Mouse (Mus musculus) embryonic facial prominence, embryonic 13.5 days (tissue): ENCODE measurements around the gene Spi1. TPM values are rescaled to one million over a fixed set of nuclear protein-coding genes. Genes with fewer than 3 reads are reported as not detected.
"Not testable (repeated sequence)": the region's sequence is repeated elsewhere in the genome, so short reads cannot be mapped to it uniquely, and the experiment has no call there.

Experiments
- ATAC-seq: fragments of 200-750 bp; cut with Nextera tagmentation; 2 replicates; pipeline ENCODE4 v1.8.0; 2017; ENCODE audit warnings: low read depth; ENCODE audit not compliant: insufficient number of reproducible peaks, insufficient read depth, low FRiP score, low TSS enrichment
- H3K27ac ChIP-seq: fragments of 300-500 bp; sonication (generic); 2 replicates; pipeline ENCODE4 v1.5.1; 2015; ENCODE audit warnings: moderate library complexity, mild to moderate bottlenecking, inconsistent platforms
- H3K27me3 ChIP-seq: fragments of 300-500 bp; sonication (generic); 2 replicates; pipeline ENCODE4 v1.6.1; 2015; ENCODE audit warnings: mild to moderate bottlenecking, inconsistent platforms
- H3K36me3 ChIP-seq: fragments of 300-500 bp; sonication (generic); 2 replicates; pipeline ENCODE4 v1.6.1; 2015; ENCODE audit warnings: mild to moderate bottlenecking, inconsistent platforms
- H3K4me1 ChIP-seq: fragments of 300-500 bp; sonication (generic); 2 replicates; pipeline ENCODE4 v1.6.1; 2015; ENCODE audit warnings: inconsistent platforms
- H3K4me2 ChIP-seq: fragments of 300-500 bp; sonication (generic); 2 replicates; pipeline ENCODE4 v1.6.1; 2015; ENCODE audit warnings: moderate library complexity, mild to moderate bottlenecking, inconsistent platforms
- H3K4me3 ChIP-seq: fragments of 300-500 bp; sonication (generic); 2 replicates; pipeline ENCODE4 v1.5.1; 2015; ENCODE audit warnings: mild to moderate bottlenecking, inconsistent platforms
- H3K9ac ChIP-seq: fragments of 300-500 bp; sonication (generic); 2 replicates; pipeline ENCODE4 v1.6.1; 2015; ENCODE audit warnings: mild to moderate bottlenecking, inconsistent platforms
- H3K9me3 ChIP-seq: fragments of 300-500 bp; sonication (generic); 2 replicates; pipeline ENCODE4 v1.6.1; 2016; ENCODE audit warnings: inconsistent platforms
- WGBS: fragments of 180-500 bp; shearing (Covaris S2); methylation state at CpG from one replicate; pipeline ENCODE4 v1.1.7; 2015; ENCODE audit warnings: mixed read lengths; 5-methylcytosine and 5-hydroxymethylcytosine counted together
- polyA plus RNA-seq: library from polyadenylated mRNA; unstranded; fragments of >200 nt; fragmentation: Nextera tagmentation; extraction: Ambion mirVana; gene quantifications from 2 replicates; pipeline ENCODE4 v1.2.1, GENCODE M21; 2015

Spi1 gene
- polyA plus RNA-seq = 7.2 and 7.5 TPM in 2 replicates

DNA sequence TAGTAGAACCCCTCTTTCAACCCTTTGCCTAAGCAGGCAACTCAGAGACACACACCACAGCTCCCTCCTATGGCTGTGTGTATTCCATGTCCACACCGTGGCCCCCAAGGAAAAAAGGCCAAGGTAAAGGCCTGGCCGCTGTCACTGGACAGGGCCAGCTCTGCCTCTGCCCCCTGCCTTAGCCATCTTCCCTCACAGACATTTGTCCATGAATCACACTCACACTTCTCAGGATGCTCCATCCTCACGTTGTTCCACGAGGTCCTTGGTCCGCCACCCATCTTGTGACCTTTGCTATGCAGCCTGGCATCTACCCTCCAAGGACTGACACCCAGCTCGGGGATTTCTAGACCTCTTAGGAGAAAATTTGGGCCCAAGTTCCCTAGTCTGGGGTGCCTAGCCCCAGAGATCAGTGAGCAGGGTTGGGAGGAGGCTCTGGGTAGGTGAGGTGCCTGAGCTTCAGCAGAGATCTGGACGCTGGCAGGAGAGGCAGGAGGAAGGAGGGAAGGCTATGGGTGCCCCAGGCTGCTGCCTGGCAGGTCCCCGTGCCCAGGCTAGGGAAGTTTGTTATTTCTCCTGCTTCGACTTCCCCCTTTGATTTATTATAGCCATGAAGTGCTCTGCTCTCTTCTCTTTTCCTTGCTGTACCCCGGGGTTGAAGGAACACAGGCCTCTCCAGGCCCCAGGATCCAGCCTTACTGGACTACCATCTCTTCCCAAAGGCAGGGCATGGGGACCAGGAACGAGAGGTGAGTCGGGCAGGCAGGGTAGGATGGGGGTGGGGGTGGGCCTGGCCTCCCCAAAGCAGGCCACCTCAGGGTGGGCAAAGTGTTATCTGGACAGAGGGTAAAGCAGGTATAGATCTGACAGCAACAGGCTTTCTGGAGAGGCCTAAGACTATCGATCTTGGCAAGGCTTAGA, at the start of gene Spi1:
Gene Spi1 (plus strand): TSS at position 616 of the 921 bp plus-strand sequence.
- H3K4me3 ChIP-seq = no peak within 1 kb of the TSS
- no peak within 1 kb of the TSS for H3K4me2 ChIP-seq
- no peaks in the 10 kb centered on the region for H3K27me3 ChIP-seq
- no peak within 1 kb of the TSS for H3K9ac ChIP-seq
- peaks cover 11% of the 10 kb centered on the region for H3K4me1 ChIP-seq
- no peak for ATAC-seq
- no peaks in the 10 kb centered on the region for H3K9me3 ChIP-seq
- WGBS = 80% methylated on average over 13 of the region's 13 CpGs
- H3K27ac ChIP-seq = no peak within 1 kb of the TSS
- H3K36me3 ChIP-seq = no peaks in the 10 kb centered on the region

DNA sequence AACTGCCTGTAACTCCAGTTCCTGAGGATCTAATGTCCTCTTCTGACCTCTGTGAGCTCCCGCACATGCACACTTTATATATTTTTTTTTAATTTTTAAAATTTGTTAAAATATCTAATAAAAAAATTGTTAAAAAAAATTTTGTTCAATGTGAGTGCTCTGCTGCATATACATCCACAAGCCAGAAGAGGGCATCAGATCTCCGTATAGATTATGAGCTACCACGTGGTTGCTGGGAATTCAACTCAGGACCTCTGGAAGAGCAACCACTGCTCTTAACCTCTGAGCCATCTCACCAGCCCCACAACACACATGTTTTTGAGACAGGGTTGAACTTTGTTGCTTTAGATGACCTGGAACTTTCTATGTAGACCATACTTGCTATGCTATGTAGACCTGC, 49.2 kb upstream of the Spi1 start:
- H3K36me3 ChIP-seq = no peaks in the 10 kb centered on the region
- H3K4me3 ChIP-seq = no peak overlapping the region
- no peak overlapping the region for H3K9ac ChIP-seq
- no peaks in the 10 kb centered on the region for H3K4me1 ChIP-seq
- ATAC-seq = no peak
- 18% methylated on average over 3 of the region's 3 CpGs for WGBS
- H3K9me3 ChIP-seq = no peaks in the 10 kb centered on the region
- H3K27ac ChIP-seq = no peak overlapping the region
- no peaks in the 10 kb centered on the region for H3K27me3 ChIP-seq
- no peak overlapping the region for H3K4me2 ChIP-seq

DNA sequence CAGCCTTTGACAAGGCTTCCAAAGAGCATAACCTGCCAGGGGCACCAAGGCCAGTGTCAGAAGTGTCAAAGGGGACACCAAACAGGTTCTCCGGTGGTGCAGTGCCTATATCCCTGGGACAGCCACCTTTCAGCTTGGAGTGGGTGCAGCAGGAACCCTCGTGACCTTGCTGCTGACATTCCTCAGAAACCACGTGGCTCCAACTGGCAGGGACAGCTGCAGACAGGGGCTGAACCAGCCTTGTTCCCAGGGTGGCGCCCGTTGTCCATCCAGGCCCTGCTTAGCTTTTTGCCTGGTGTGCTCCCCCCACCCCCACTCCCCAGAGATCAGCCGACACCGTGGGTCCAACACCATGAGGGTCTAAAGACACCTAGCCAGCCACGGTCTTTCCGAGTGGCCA, 46.8 kb upstream of the Spi1 start, which contains the start of gene Rapsn:
Gene Rapsn (plus strand): TSS at position 236 of the 400 bp plus-strand sequence.
- Histone ChIP-seq H3K4me3 (no peak within 1 kb of the TSS), H3K27me3 (no peaks in the 10 kb centered on the region), H3K27ac (no peak within 1 kb of the TSS), H3K9ac (0 out of 2 replicates have a peak within 1 kb of the TSS, but pooled peaks have one; percentile 16), H3K4me1 (no peaks in the 10 kb centered on the region), H3K9me3 (no peaks in the 10 kb centered on the region), H3K36me3 (no peaks in the 10 kb centered on the region), H3K4me2 (no peak within 1 kb of the TSS)
- 66% methylated on average over 9 of the region's 9 CpGs for WGBS
- ATAC-seq = 0 out of 2 replicates have a peak, but pooled peaks have one; percentile 57

DNA sequence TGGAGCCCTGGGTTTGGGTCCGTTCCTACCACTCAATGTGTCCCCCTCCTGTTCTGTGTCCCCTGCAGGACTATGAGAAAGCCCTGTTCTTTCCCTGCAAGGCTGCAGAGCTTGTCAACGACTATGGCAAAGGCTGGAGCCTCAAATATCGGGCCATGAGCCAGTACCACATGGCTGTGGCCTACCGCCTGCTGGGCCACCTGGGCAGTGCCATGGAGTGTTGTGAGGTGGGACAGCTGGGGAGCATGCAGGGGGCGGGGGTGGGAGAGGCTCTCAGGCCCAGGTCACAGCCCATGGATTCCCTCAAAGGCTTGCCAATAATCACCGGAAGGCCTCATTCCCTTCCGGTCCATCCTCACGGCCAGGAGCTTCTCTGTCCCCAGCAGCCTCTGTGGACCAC, 40.4 kb upstream of the Spi1 start:
- Histone ChIP-seq H3K36me3 (no peaks in the 10 kb centered on the region), H3K27me3 (no peaks in the 10 kb centered on the region), H3K9ac (no peak overlapping the region), H3K4me2 (no peak overlapping the region), H3K4me3 (no peak overlapping the region), H3K27ac (no peak overlapping the region), H3K9me3 (no peaks in the 10 kb centered on the region), H3K4me1 (peaks cover 7% of the 10 kb centered on the region; the same call in 1 of the 2 replicates)
- 80% methylated on average over 8 of the region's 8 CpGs for WGBS
- ATAC-seq = no peak

DNA sequence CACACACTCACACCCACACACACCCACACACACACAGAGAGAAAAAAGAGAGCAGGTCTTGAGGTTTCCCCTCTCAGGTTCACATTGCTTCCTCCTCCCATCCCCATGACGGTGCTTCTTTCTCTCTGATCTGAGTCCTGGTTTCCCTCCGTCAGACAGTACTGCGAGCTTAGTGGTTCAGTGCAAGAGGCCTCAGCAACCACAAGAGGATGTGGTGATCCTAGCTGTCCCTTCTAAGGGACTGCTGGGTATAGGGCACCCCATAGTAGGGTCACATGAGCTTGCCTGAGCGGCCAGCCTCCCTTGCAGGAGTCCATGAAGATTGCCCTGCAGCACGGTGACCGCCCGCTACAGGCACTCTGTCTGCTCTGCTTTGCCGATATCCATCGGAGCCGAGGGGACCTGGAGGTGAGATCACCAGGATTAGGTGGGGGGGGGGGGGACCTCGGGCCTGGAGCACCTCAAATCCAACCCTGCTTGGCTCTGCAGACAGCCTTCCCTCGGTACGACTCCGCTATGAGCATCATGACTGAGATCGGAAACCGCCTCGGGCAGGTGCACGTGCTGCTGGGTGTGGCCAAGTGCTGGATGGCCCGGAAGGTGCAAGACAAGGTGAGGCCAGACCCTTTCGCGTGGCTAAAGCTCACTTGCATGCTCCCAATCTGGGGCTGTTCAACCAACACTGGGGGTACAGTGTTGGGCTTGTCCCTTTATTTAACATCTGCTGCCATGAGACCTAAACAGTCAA, 39.4 kb upstream of the Spi1 start:
- H3K9me3 ChIP-seq = no peaks in the 10 kb centered on the region
- no peaks in the 10 kb centered on the region for H3K27me3 ChIP-seq
- no peak for ATAC-seq
- no peak overlapping the region for H3K27ac ChIP-seq
- no peaks in the 10 kb centered on the region for H3K36me3 ChIP-seq
- H3K9ac ChIP-seq = no peak overlapping the region; the same call in 1 of the 2 replicates
- H3K4me1 ChIP-seq = peaks cover 7% of the 10 kb centered on the region; the same call in 1 of the 2 replicates
- H3K4me3 ChIP-seq = no peak overlapping the region
- WGBS = 67% methylated on average over 21 of the region's 21 CpGs
- H3K4me2 ChIP-seq = no peak overlapping the region

DNA sequence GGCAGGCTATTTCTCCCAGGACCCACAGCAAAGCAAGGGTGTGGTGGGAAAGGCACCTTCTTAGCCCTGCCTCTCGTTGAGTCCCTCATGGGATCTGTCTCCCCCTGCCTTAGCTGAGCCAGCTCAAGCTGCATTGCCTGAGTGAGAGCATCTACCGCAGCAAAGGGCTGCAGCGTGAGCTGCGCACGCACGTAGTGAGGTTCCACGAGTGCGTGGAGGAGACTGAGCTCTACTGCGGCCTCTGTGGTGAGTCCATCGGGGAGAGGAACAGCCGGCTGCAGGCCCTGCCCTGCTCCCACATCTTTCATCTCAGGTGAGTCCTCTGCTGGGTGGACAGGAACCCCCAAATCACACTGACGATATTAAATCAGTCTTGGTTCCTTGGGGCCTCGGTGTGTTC, 37.5 kb upstream of the Spi1 start:
- WGBS = 77% methylated on average over 13 of the region's 13 CpGs
- no peaks in the 10 kb centered on the region for H3K9me3 ChIP-seq
- no peak overlapping the region for H3K9ac ChIP-seq
- H3K36me3 ChIP-seq = no peaks in the 10 kb centered on the region
- H3K4me2 ChIP-seq = no peak overlapping the region
- H3K4me1 ChIP-seq = peaks cover 7% of the 10 kb centered on the region; the same call in 1 of the 2 replicates
- 0 out of 2 replicates have a peak, but pooled peaks have one; percentile 17 for ATAC-seq
- no peaks in the 10 kb centered on the region for H3K27me3 ChIP-seq
- no peak overlapping the region for H3K27ac ChIP-seq
- H3K4me3 ChIP-seq = no peak overlapping the region

DNA sequence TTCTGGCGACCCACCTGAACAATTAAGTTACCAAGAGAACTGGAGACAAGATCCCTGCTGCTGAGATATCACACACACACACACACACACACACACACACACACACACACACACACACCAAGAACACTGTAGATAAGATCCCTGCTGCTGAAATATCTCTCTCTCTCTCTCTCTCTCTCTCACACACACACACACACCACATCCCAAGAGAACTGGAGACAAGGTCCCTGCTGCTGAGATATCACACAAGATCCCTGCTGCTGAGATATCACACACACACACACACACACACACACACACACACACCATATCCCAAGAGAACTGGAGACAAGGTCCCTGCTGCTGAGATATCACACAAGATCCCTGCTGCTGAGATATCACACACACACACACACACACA, 36.4 kb upstream of the Spi1 start:
- H3K9ac ChIP-seq = not testable (repeated sequence)
- 67% methylated on average over 1 of the region's 1 CpGs for WGBS

DNA sequence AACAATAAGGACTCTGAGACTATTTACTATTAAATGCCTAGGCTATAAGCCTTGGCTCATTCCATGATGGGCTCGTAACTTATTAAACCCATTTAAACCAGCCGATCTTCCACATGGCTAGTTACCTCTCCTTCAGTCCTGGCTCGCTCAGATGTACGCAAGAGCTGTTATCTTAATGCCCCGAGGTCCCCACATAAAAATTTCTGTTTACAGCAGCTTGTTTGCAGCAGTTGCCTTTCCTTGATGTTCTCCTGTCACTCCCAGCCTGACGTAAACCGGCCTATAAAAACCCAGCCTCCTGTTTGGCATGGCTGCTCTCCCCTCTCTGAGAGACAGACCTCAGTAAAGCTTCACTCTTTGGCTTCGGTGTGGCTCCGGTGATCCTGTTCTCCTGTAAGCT, 34.8 kb upstream of the Spi1 start:
- Histone ChIP-seq H3K27ac (no peak overlapping the region), H3K4me3 (no peak overlapping the region), H3K27me3 (no peaks in the 10 kb centered on the region), H3K9me3 (no peaks in the 10 kb centered on the region), H3K9ac (no peak overlapping the region), H3K4me2 (no peak overlapping the region), H3K4me1 (peaks cover 7% of the 10 kb centered on the region; the same call in 1 of the 2 replicates), H3K36me3 (no peaks in the 10 kb centered on the region)
- 86% methylated on average over 9 of the region's 9 CpGs for whole genome bisulfite sequencing
- ATAC-seq = no peak

More for the DNA sequence above, 36.4 kb upstream of the Spi1 start:
- not testable (repeated sequence) for H3K4me3 ChIP-seq, H3K27ac ChIP-seq, H3K4me2 ChIP-seq, H3K9me3 ChIP-seq, H3K4me1 ChIP-seq, H3K27me3 ChIP-seq, ATAC-seq, H3K36me3 ChIP-seq

DNA sequence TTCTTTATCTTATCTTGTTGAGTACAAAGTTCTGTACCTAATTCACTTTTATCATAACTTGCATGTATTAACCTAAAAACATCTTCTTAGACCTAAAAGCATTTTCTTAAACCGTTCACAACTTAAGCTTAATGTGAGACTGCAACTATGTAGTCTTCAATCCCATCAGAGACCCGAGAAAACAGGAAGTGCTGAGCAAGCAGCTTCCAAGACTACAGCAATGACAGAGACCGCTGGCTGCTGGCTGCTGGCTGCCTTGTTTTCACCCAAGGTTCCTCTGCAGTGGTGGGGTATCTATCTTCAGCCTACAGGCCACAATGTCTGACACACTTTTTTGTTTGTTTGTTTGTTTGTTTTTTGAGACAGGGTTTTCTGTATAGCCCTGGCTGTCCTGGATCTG, 30.3 kb upstream of the Spi1 start:
- Histone ChIP-seq H3K4me2 (no peak overlapping the region), H3K4me1 (peaks cover 16% of the 10 kb centered on the region), H3K4me3 (no peak overlapping the region), H3K9ac (no peak overlapping the region), H3K27me3 (no peaks in the 10 kb centered on the region), H3K9me3 (no peaks in the 10 kb centered on the region), H3K36me3 (peaks cover 18% of the 10 kb centered on the region), H3K27ac (no peak overlapping the region)
- 78% methylated on average over 3 of the region's 3 CpGs for WGBS
- ATAC-seq = no peak

DNA sequence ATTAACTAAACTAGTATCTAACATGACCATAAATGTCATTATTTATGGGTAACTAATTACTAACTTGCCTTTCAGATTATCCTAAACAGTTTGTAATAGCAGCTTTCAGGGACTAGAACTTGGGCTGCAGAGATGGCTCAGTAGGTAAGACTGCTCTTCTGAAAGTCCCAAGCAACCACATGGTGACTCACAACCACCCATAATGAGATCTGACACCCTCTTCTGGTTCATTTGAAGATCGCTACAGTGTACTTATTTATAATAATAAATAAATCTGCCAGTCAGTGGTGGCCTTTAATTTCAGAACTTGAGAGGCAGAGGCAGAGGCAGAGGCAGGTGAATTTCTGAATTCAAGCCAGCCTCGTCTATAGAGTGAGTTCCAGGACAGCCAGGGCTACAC, 29.4 kb upstream of the Spi1 start:
- H3K4me1 ChIP-seq = peaks cover 16% of the 10 kb centered on the region
- no peak for ATAC-seq
- H3K27ac ChIP-seq = no peak overlapping the region
- H3K9me3 ChIP-seq = no peaks in the 10 kb centered on the region
- H3K4me2 ChIP-seq = peak overlapping the region; percentile 96; the same call in 1 of the 2 replicates
- H3K36me3 ChIP-seq = peaks cover 27% of the 10 kb centered on the region
- no peaks in the 10 kb centered on the region for H3K27me3 ChIP-seq
- H3K9ac ChIP-seq = no peak overlapping the region
- H3K4me3 ChIP-seq = 0 out of 2 replicates have a peak overlapping the region, but pooled peaks have one; percentile 85
- 52% methylated on average over 2 of the region's 2 CpGs for WGBS

DNA sequence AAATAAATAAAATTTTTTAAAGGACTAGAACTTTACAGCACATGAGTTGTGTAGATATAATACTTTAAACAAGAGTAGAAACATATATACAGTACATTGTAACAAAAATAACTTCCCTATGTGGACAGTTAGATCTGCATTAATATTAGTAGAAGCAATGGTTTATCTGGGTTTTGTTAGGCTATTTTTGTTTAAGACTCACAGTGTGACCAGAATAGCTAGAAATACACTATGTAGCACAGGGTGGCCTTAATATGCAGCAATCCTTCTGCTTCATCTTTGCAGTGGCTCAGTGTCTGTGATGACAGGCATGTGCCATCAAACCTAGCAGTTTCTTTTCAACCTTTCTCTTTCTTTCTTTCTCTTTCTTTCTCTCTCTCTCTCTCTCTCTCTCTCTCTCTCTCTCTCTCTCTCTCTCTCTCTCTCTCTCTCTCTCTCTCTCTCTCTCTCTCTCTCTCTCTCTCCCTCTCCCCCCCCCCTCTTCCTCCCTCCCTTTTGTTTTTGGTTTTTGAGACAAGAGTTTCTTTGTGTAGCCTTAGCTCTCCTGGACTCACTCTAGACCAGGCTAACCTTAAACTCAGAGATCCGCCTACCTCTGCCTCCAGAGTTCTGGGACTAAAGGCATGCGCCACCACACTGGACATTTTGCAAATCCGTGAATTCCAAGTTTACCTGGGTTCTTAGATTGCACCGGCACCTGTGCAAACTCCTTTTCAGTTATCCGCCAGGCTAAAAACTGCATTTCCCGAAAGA, 28.8 kb upstream of the Spi1 start:
- Histone ChIP-seq H3K27me3 (no peaks in the 10 kb centered on the region), H3K9me3 (no peaks in the 10 kb centered on the region), H3K36me3 (peaks cover 32% of the 10 kb centered on the region), H3K27ac (no peak overlapping the region; the same call in 1 of the 2 replicates), H3K4me1 (peaks cover 16% of the 10 kb centered on the region), H3K4me2 (peak overlapping the region; percentile 96), H3K4me3 (peak overlapping the region; percentile 85), H3K9ac (peak overlapping the region; percentile 89)
- under 1% methylated on average over 6 of the region's 6 CpGs for WGBS
- ATAC-seq = peak; percentile 4; the same call in 1 of the 2 replicates
